Mouse (Mus musculus): ENCODE measurements at regions not wholly inside any gene's neighbourhood (a gene's known extent, or its start where the extent isn't known, plus 50 kb on each side); places are given as distances from the start of the nearest gene placed in this dataset.

DNA sequence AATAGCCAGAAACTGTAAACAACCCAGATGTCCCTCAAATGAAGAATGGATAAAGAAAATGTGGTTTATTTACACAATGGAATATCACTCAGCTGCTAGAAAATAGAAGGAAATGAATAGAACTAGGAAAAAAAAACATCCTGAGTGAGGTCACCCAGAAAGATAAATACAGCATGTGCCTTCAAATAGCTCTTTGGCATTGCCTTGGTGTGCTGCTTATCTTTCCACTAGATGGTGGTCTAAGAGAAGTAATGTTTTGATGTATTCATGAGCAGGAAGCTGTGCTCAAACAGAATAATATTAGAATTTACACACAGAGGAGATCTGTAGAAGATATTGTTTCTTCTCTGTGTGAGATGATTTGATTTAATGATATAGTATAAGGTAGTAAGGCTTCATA is 78.8 kb downstream of the Zfp619 start:
- in situ Hi-C loops (cut with MboI) = no loop called here

DNA sequence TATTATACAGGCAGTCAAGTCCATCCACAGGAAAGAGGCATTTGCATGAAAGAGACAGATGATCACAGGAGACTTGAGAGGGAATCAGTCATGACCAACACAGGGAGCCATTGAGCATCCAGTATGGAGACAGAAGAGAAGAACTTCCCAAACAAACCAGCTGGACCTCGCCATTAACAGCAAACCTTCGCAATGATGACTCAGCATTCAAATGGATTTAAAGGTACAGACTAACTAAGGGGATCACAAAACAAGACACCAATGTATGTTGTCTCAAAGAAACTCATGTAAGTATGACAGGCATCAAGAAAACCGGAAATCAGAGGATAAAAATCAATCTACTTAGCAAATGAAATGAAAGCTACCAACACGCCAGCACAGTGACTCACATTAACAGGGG is 96.2 kb downstream of the Zfp619 start:
- in situ Hi-C loops (cut with MboI) = no loop called here

GRCm38 (mm10) chr7:39615092-39615491 is 97.5 kb downstream of the Zfp619 start:
- in situ Hi-C loops (cut with MboI) = no loop called here

GRCm38 (mm10) chr7:39621796-39622195 is 104.2 kb downstream of the Zfp619 start:
- in situ Hi-C loops (cut with MboI) = no loop called here

- in situ Hi-C loops (cut with MboI) = no loop called here
Measured at GRCm38 (mm10) chr7:39632836-39633235, 115.3 kb downstream of the Zfp619 start.

GRCm38 (mm10) chr7:39642333-39642732 is 124.8 kb downstream of the Zfp619 start:
- in situ Hi-C loops (cut with MboI) = loop anchor here (10.0 kb wide), 1 partner anchor 88 kb away; no protein-coding TSS in a partner anchor

- in situ Hi-C loops (cut with MboI) = loop anchor here (10.0 kb wide), 1 partner anchor 89 kb away; no protein-coding TSS in a partner anchor
Measured at GRCm38 (mm10) chr7:39643323-39643722, 125.8 kb downstream of the Zfp619 start.

GRCm38 (mm10) chr7:39650483-39651102 is 133.0 kb downstream of the Zfp619 start:
- in situ Hi-C loops (cut with MboI) = loop anchor here (10.0 kb wide), 1 partner anchor 1744 kb away; the partner anchor contains the start of gene AI987944

DNA sequence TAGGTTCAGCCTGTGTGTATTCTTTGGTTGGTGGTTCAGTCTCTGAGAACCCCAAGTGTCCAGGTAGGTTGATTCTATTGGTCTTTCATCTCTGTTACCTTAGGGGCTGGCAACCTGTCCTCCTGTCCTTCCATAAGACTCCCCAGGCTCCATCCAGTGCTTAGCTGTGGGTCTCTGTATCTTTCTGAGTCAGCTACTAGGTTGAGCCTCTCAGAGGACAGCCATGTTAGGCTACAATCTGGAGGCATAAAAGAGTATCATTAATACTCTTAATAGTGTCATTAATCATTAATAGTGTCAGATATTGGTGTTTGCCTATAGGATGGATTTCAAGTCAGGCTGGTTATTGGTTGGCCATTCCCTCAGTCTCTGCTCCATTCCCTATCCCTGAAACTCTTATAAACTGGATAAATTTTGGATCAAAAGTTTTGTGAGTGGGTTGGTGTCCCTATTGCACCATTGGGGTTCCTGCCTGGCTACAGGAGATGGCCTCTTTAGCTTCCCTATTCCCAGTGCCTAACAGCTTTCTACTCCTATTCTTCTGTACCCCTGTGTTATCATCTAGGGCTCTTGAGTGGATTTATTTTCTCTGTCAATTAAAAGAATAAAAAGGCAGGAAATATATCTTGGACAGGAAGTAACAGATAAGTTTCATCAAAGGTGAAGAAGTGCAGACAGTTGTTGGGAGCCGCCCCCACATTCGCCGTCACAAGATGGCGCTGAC is 137.2 kb downstream of the Zfp619 start:
- in situ Hi-C loops (cut with MboI) = loop anchor here (10.0 kb wide), 1 partner anchor 1740 kb away; the partner anchor contains the start of gene AI987944

- in situ Hi-C loops (cut with MboI) = loop anchor here (10.0 kb wide), 1 partner anchor 1740 kb away; the partner anchor contains the start of gene AI987944
Measured at GRCm38 (mm10) chr7:39655287-39655652, 137.7 kb downstream of the Zfp619 start.

DNA sequence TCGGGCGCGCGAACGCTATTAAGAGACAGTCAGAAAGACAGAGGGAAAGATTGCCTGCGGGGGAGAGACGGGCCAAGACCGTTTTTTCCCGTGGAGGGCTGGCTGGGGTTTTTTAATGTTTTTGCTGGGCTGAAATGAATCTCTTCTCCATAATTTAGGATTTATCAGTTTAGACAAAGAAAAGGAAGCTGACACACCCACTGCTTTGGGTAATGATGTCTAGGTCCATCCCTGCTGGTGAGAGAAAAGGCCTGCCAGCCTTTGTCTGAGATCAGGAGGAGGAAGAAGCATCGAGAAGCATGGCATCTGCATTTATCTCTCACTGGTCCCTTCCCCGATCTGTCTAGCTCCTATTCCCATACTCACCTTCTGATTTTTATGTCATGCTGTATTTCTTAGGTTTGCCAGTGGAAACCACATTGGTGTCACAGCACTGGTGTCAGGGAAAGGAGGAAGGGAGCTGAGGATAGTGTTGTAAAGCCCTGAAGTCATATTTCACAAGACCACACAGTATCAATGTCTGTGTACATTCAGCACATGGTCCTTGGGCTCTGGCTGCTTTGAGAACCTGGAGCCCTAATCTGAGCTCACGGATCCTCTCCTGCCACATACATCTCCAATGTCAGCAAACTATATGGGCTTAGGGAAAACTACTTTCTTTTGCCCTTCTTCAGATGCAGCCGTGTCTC is 138.3 kb downstream of the Zfp619 start:
- in situ Hi-C loops (cut with MboI) = loop anchor here (10.0 kb wide), 1 partner anchor 1739 kb away; the partner anchor contains the start of gene AI987944

DNA sequence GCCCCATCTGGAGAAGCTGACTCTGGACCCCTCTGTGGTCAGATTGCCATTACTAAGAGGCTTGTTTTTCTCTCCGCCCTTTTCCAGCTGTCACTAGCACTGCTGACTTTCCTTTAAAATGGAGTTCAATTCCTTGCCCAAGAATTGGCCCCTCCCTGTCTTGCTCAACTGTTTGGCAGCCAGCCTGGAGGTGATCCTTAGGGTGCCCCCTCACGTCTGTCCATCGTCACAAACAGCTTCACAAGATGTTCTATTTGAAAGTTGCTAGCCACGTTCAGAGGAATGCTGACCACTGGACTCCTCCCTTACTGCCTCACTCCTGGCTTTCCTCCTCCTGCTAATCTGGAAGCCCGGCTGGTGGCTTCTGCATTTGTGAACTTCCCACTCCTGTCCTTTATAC is 142.0 kb downstream of the Zfp619 start:
- in situ Hi-C loops (cut with MboI) = loop anchor here (10.0 kb wide), 1 partner anchor 1735 kb away; the partner anchor contains the start of gene AI987944

DNA sequence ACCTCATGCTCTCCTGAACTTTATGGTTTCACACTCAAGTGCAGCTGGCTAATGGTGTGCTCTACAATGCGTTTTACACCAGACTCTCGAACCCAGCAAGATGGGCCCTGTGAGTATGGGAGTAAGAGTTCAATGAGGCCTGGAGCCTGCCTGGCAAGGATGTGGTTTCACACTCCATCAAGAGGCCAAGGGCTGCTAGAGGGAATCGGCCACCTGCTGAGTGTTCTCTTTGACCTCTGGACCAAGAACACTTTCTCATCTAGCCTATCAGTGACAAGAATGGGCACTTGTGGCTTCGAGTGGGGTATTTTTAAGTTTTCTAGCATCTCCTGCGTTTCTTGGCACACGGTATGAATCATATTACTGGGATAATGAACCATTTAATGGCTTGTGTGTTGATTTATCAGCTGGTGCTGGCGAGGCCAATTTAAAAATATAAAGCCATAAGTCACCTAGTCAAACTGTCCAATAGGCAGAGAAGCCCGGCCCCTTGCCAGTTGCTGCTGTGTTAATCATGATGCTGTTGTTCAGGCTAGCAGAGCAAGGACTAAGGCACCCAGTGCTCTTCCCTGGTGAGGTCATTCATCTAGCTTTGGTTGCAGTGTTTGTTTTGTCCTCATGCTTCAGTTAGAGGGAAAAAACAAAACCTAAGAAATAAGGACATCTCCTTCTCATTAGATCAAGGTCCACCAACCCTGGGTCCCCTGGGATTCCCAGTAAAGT is 157.7 kb downstream of the Zfp619 start:
- in situ Hi-C loops (cut with MboI) = no loop called here

DNA sequence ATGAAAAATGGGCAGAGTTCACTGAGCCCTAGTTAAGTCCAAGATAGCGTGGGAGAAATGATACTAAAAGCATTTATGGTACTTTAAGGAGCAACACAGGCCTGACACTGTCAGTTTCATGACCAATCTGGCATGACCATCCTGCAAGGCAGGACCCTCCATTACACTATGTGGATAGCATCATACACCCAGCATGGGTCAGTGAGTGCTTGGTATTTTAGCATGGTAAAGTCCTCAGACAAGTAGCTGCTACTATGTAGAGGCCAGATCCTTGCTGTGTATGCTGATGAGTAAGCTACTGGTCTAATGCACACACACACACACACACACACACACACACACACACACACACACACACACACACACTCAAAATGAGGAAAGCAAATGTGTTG is 158.3 kb downstream of the Zfp619 start:
- in situ Hi-C loops (cut with MboI) = no loop called here

- in situ Hi-C loops (cut with MboI) = no loop called here
Measured at GRCm38 (mm10) chr7:39680411-39680810, 162.8 kb downstream of the Zfp619 start.

DNA sequence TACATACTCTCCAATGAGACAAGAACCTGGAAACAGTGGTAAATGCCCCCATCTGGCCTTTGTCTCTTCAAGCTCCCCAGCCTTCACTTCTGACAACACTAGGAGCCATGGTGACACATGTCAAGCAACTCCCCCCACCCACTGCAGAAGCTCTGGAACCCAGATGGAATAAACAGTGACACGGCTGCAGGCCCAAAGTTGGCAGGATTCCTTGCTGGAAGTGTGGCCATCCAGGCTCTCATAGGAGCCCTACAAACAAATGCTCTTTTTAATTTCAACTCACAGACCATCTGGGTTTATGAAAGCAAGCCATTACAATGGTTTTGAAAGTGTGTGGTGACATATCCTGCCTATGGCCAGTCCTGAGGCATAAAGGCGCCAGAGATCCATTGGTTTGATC is 179.0 kb downstream of the Zfp619 start:
- in situ Hi-C loops (cut with MboI) = no loop called here

DNA sequence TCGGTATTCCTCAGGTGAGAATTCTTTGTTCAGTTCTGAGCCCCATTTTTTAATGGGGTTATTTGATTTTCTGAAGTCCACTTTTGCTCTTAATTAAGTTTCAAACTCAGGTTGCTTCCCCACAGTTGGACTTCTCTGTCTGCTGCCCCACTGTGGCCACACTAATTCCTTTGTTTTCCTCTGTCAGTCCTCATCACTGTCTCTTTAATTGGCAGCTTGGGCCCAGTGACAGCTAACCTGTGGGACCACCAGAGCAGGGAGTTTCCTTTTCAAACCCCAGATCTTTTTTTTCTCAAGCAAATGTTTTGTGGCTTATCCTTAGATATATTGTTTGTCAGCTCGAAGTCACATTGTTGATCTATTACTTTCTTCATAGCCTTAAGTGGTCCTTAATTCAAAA is 183.9 kb downstream of the Zfp619 start:
- in situ Hi-C loops (cut with MboI) = no loop called here

- in situ Hi-C loops (cut with MboI) = no loop called here
Measured at GRCm38 (mm10) chr7:39705118-39706095, 187.8 kb downstream of the Zfp619 start.

- in situ Hi-C loops (cut with MboI) = no loop called here
Measured at GRCm38 (mm10) chr7:39706606-39707005, 189.0 kb downstream of the Zfp619 start.

GRCm38 (mm10) chr7:39716340-39717150 is 199.0 kb downstream of the Zfp619 start:
- in situ Hi-C loops (cut with MboI) = no loop called here
